Mouse (Mus musculus) midbrain, embryonic 12.5 days (tissue): Measurements from ENCODE around the gene Desi2. TPM values are rescaled to one million over a fixed set of nuclear protein-coding genes. Genes with fewer than 3 reads are reported as not detected.

ENCODE experiments used
- polyA plus RNA-seq: library from polyadenylated mRNA; unstranded; fragments of >200 nt; fragmentation: Nextera tagmentation; extraction: Ambion mirVana; gene quantifications from 2 replicates; pipeline ENCODE4 v1.2.1, GENCODE M21; 2016

The Desi2 gene
- polyA plus RNA-seq, 1 experiment from 2014 or later, result 20.5 TPM

Other genes starting within 250 kb of the Desi2 start
- 0.14 and 0.15 TPM in 2 replicates for gene Catspere2, start 204.0 kb upstream of the Desi2 start, polyA plus RNA-seq
- gene Cox20, start 131.7 kb downstream of the Desi2 start, polyA plus RNA-seq, result 138 and 160 TPM in 2 replicates
- gene Hnrnpu, start 150.4 kb downstream of the Desi2 start, polyA plus RNA-seq, result 896 and 987 TPM in 2 replicates
- 8.4 and 9.0 TPM in 2 replicates for gene Efcab2, start 218.7 kb downstream of the Desi2 start, polyA plus RNA-seq